Mouse (Mus musculus) megakaryocyte, embryonic 14.5 days (primary cell): ENCODE measurements around the gene Oxld1.

Experiments used
- FLI1 ChIP-seq: IDR thresholded peaks from 2 replicates; pipeline ENCODE4 v1.6.1; 2012; ENCODE audit warnings: low read length, inconsistent platforms, mixed read lengths
- GATA1 ChIP-seq: IDR thresholded peaks from 3 replicates; pipeline ENCODE4 v1.6.1; 2012; ENCODE audit warnings: mixed read lengths, low read length, inconsistent platforms, borderline replicate concordance

DNA sequence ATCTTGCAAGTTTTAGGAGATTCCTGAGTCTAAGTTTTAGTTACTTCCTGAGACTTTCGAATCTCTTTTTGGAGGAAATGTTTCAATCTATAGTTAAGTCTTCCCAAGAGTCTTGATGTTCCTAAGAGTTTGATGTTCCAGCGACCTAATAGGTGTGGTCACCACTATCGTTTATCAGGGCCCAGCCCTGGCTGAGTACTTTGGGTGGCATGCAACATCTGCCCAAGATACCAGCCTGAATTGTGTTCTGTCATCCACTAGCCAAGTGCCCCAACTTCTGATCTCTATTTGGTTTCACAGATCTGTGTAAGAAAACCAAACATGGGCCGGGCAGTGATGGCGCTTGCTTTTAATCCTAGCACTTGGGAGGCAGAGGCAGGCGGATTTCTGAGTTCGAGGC, 2.5 kb downstream of the Oxld1 start:
- TF ChIP-seq GATA1, result no peak
- no peak for TF ChIP-seq FLI1
